Mouse (Mus musculus): ENCODE data around the gene Cntn3. TPM values are rescaled to one million over a fixed set of nuclear protein-coding genes. Genes with fewer than 3 reads are reported as not detected.
A peak's percentile ranks its signal among the peaks of the same experiment; 100 is the strongest.
"Not testable (repeated sequence)": the region's sequence is repeated elsewhere in the genome, so short reads cannot be mapped to it uniquely, and the experiment has no call there.

Cntn3 gene
- 2.8 and 4.0 TPM in 2 replicates for polyA plus RNA-seq (2015; fragmentation: Nextera tagmentation; extraction: Ambion mirVana)

DNA sequence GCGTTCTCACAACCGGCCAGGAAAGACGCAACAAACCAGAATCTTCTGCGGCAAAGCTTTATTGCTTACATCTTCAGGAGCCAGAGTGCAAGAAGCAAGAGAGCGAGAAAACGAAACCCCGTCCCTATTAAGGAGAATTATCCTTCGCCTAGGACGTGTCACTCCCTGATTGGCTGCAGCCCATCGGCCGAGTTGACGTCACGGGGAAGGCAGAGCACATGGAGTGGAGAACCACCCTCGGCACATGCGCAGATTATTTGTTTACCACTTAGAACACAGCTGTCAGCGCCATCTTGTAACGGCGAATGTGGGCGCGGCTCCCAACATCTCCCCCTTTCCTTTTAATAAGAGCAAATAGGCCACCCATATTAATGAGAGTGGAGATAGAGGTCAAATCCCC lies at the start of gene Cntn3:
TSS of gene Cntn3 (minus strand) at position 101 of the 400 bp plus-strand sequence.
- H3K4me1 ChIP-seq (replicated peaks); ATAC-seq (ENCODE audit: low FRiP score, low read depth); H3K4me2 ChIP-seq; H3K9ac ChIP-seq; H3K9me3 ChIP-seq; H3K27me3 ChIP-seq; H3K4me3 ChIP-seq; H3K36me3 ChIP-seq; H3K27ac ChIP-seq (replicated peaks): not testable (repeated sequence)
- 98% methylated on average over 5 of the region's 20 CpGs for WGBS

DNA sequence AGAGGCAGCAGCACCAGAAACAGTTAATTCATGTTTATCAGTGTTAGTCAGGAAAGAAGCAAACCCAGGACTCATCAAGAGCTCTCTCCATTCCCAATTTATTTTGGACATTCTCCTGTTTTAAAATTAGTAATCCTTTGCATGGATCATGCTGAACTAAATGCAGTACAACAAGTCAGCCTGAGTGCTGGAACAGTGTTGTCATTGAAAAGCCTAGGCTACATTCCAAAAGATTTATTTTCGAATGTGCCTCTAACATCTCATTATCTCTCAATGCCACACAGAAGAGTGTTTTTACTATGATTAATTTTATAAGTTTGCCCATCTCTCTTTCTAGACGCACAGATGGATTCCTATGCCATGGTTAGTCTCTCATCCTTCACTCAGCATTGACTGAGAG lies 27.9 kb upstream of the Cntn3 start:
- no peak for ATAC-seq (ENCODE audit: low FRiP score, low read depth)
- Histone ChIP-seq H3K4me2 (no peak overlapping the region), H3K9me3 (no peaks in the 10 kb centered on the region), H3K36me3 (no peaks in the 10 kb centered on the region), H3K9ac (no peak overlapping the region), H3K4me3 (no peak overlapping the region), H3K4me1 (replicated peaks) (no peaks in the 10 kb centered on the region), H3K27ac (replicated peaks) (no peak overlapping the region), H3K27me3 (no peaks in the 10 kb centered on the region)
- 71% methylated on average over 2 of the region's 2 CpGs for WGBS

DNA sequence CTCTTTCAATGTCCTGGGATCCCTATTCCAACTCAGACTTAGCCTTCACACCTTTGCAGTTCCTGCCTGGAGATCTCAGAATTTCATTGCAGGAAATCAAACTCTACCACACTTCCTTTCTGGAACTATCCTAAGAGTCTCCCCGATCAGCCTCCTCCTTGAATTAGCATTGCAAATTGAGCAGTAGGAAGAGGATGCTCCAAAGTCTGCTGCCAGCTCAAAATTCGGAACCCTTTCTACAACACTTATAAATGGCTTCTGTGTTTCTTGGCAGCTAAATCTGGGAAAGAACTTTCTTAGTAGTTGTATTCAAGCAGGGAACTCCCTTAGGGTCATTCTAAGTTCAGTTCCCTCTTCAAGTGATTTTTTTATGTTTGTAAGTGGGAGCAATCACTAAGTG lies 24.9 kb upstream of the Cntn3 start:
- no peaks in the 10 kb centered on the region for H3K4me1 ChIP-seq (replicated peaks)
- H3K4me3 ChIP-seq: no peak overlapping the region
- no peaks in the 10 kb centered on the region for H3K9me3 ChIP-seq
- ATAC-seq (ENCODE audit: low FRiP score, low read depth): no peak
- H3K27me3 ChIP-seq: no peaks in the 10 kb centered on the region
- no peak overlapping the region for H3K9ac ChIP-seq
- 59% methylated on average over 2 of the region's 2 CpGs for WGBS
- H3K4me2 ChIP-seq: no peak overlapping the region
- no peaks in the 10 kb centered on the region for H3K36me3 ChIP-seq
- H3K27ac ChIP-seq (replicated peaks): no peak overlapping the region

DNA sequence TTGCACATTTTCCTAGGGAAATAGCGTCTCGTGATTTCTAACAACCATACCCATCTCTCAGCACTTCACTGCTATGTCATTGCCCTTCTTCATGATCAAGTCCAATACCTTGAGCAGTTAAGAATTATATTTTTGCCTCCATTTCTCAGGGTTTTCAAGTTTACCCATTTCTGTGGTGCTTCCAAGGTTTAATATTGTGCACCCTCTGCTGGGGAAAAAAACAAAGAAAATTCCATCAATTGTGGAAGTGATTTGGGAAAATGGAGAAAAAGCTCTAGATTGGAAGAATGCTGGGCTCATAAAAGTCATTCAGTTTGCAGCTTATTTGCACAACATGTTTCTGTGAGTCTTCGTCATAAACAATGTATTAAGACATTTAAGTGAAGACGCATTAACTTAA lies 17.2 kb upstream of the Cntn3 start:
- H3K4me3 ChIP-seq: no peak overlapping the region
- no peaks in the 10 kb centered on the region for H3K36me3 ChIP-seq
- 96% methylated on average over 4 of the region's 4 CpGs for WGBS
- no peak overlapping the region for H3K9ac ChIP-seq
- no peak overlapping the region for H3K27ac ChIP-seq (replicated peaks)
- no peaks in the 10 kb centered on the region for H3K9me3 ChIP-seq
- H3K27me3 ChIP-seq: no peaks in the 10 kb centered on the region
- H3K4me2 ChIP-seq: no peak overlapping the region
- ATAC-seq (ENCODE audit: low FRiP score, low read depth): no peak
- no peaks in the 10 kb centered on the region for H3K4me1 ChIP-seq (replicated peaks)

- Histone ChIP-seq H3K27me3 (no peaks in the 10 kb centered on the region), H3K36me3 (no peaks in the 10 kb centered on the region), H3K4me1 (replicated peaks) (no peaks in the 10 kb centered on the region), H3K4me2 (no peak overlapping the region), H3K9me3 (no peaks in the 10 kb centered on the region), H3K4me3 (no peak overlapping the region), H3K9ac (no peak overlapping the region), H3K27ac (replicated peaks) (no peak overlapping the region)
- ATAC-seq (ENCODE audit: low FRiP score, low read depth): no peak
- 71% methylated on average over 4 of the region's 4 CpGs for WGBS
These were observed 16.4 kb upstream of the Cntn3 start for GRCm38 (mm10) chr6:102589311-102589710.

GRCm38 (mm10) chr6:102586056-102586455 lies 13.2 kb upstream of the Cntn3 start:
- no peak overlapping the region for H3K27ac ChIP-seq (replicated peaks)
- ATAC-seq (ENCODE audit: low FRiP score, low read depth): no peak
- H3K27me3 ChIP-seq: no peaks in the 10 kb centered on the region
- H3K9me3 ChIP-seq: no peaks in the 10 kb centered on the region
- H3K4me3 ChIP-seq: no peak overlapping the region
- H3K9ac ChIP-seq: no peak overlapping the region
- no peaks in the 10 kb centered on the region for H3K4me1 ChIP-seq (replicated peaks)
- no peak overlapping the region for H3K4me2 ChIP-seq
- H3K36me3 ChIP-seq: no peaks in the 10 kb centered on the region

DNA sequence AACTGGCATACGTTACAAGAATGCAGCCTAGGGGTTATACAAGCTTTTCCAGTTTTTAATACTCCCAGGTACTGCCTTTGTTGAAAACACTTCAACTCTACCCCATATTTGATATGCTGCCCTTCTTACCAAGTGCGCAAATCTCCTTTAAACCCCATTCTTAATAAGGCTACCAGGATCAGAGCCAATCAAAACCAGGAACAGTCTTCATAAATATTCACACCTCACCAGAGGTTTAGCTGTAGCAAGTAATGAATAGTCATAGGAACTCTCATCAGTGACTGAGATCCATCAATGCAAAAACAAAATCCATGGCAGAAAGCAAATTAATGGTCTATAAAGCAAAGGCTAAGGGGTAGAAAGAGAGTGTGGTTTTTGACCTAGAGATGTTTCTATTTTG lies 10.7 kb upstream of the Cntn3 start:
- Histone ChIP-seq H3K27ac (replicated peaks) (no peak overlapping the region), H3K9me3 (no peaks in the 10 kb centered on the region), H3K4me3 (no peak overlapping the region), H3K9ac (no peak overlapping the region), H3K4me1 (replicated peaks) (no peaks in the 10 kb centered on the region), H3K27me3 (no peaks in the 10 kb centered on the region), H3K4me2 (no peak overlapping the region), H3K36me3 (no peaks in the 10 kb centered on the region)
- no peak for ATAC-seq (ENCODE audit: low FRiP score, low read depth)
- WGBS: 81% methylated on average over 2 of the region's 2 CpGs

GRCm38 (mm10) chr6:102567496-102567895 lies 5.4 kb downstream of the Cntn3 start:
- no peak overlapping the region for H3K27ac ChIP-seq (replicated peaks)
- no peak overlapping the region for H3K4me3 ChIP-seq
- 64% methylated on average over 1 of the region's 1 CpGs for WGBS
- no peaks in the 10 kb centered on the region for H3K9me3 ChIP-seq
- no peak overlapping the region for H3K4me2 ChIP-seq
- peaks cover 13% of the 10 kb centered on the region for H3K4me1 ChIP-seq (replicated peaks)
- ATAC-seq (ENCODE audit: low FRiP score, low read depth): no peak
- H3K9ac ChIP-seq: no peak overlapping the region
- H3K27me3 ChIP-seq: no peaks in the 10 kb centered on the region
- no peaks in the 10 kb centered on the region for H3K36me3 ChIP-seq

GRCm38 (mm10) chr6:102565228-102565627 lies 7.7 kb downstream of the Cntn3 start:
- H3K9ac ChIP-seq: no peak overlapping the region
- H3K27me3 ChIP-seq: no peaks in the 10 kb centered on the region
- no peak overlapping the region for H3K4me3 ChIP-seq
- ATAC-seq (ENCODE audit: low FRiP score, low read depth): no peak
- no peak overlapping the region for H3K27ac ChIP-seq (replicated peaks)
- WGBS: 86% methylated on average over 1 of the region's 1 CpGs
- no peaks in the 10 kb centered on the region for H3K9me3 ChIP-seq
- no peak overlapping the region for H3K4me2 ChIP-seq
- peaks cover 16% of the 10 kb centered on the region for H3K4me1 ChIP-seq (replicated peaks)
- no peaks in the 10 kb centered on the region for H3K36me3 ChIP-seq

DNA sequence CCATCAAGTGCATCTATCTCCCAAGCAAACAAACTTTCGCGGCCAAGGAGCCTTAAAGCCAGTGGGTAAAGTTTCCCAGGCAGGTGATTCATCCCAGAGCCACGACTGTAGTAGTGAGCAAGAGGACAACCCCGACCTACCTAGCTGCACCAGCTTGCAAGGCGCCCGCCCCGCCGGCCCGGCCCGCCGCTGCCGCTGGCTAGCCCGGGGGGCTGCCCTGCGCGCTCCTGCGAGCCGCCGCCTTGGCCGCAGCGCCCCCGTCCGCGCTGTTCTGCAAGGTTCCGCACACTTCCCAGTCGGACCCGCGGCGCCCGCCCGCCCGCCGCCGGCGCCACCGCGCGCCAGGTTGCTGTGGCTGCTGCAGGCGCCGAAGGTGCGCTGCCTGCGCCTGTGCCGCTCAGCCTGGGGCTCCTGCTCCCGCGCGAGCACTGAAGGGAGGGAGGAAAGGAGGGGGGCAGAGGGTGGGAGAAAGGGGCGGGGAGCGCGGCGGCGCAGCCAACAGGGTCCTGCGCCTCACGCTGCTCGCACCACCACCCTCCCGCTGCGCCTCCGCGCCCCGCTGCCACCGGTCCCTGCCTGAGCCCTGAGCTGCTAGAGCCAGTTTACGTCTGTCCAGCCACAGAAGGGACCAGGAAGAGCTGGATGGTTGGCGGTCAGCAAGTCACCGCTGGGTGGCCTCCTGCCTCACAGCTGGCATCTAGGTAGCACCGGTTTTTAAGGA lies 8.7 kb downstream of the Cntn3 start:
- Histone ChIP-seq H3K27ac (replicated peaks) (peak overlapping the region; percentile 67), H3K4me2 (peak overlapping the region; percentile 94), H3K9ac (peak overlapping the region; percentile 61), H3K27me3 (no peaks in the 10 kb centered on the region), H3K4me1 (replicated peaks) (peaks cover 16% of the 10 kb centered on the region), H3K9me3 (no peaks in the 10 kb centered on the region), H3K4me3 (peak overlapping the region; percentile 76), H3K36me3 (no peaks in the 10 kb centered on the region)
- WGBS: under 1% methylated on average over 50 of the region's 63 CpGs
- peak; percentile 97 for ATAC-seq (ENCODE audit: low FRiP score, low read depth)

DNA sequence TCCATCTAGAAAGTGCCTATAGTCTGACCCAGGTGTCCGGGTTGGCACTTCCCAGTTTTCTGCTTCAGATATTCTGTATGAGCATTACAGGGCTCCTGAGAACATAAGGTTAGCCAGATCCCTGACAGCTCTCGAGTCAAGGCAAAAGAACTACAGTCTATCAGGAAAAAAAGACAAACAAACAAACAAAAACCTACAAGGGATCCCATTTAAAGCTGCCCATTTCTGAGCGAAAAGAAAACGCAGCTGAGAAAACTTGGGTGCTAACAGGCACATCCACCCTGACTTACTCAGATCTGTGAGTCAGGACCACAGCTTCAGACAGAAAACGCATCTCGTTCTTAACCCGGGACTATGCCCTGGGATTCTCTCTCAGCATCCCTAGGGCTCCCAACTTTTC lies 9.5 kb downstream of the Cntn3 start:
- Histone ChIP-seq H3K9ac (peak overlapping the region; percentile 61), H3K9me3 (no peaks in the 10 kb centered on the region), H3K4me1 (replicated peaks) (peaks cover 16% of the 10 kb centered on the region), H3K4me3 (peak overlapping the region; percentile 76), H3K27me3 (no peaks in the 10 kb centered on the region), H3K27ac (replicated peaks) (peak overlapping the region; percentile 67; the same call in 1 of the 2 replicates), H3K36me3 (no peaks in the 10 kb centered on the region), H3K4me2 (peak overlapping the region; percentile 94)
- 5% methylated on average over 7 of the region's 7 CpGs for WGBS
- no peak for ATAC-seq (ENCODE audit: low FRiP score, low read depth)

DNA sequence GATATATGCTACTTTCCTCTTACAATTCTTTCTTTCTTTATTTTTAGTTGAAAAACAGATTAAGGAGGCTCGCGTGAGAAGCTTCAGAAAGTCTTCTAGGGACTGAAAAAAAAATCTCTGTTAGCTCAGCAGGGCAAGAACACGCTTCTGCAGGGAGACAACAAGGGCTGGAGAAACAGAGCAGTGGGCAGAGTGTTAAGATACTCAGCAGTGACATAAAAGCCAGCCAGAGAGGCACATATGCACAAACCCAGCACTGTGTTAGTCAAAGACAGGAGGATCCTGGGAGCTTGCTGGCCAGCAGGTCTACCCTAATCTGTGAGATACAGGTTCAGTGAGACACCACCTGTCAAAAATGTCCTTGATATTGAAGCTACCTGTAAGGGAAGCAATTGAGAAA lies 15.4 kb downstream of the Cntn3 start:
- no peak overlapping the region for H3K27ac ChIP-seq (replicated peaks)
- no peak for ATAC-seq (ENCODE audit: low FRiP score, low read depth)
- 0 out of 2 replicates have a peak, but pooled peaks cover 2% of the 10 kb centered on the region for H3K4me1 ChIP-seq (replicated peaks)
- no peaks in the 10 kb centered on the region for H3K36me3 ChIP-seq
- no peaks in the 10 kb centered on the region for H3K9me3 ChIP-seq
- no peak overlapping the region for H3K4me2 ChIP-seq
- no peak overlapping the region for H3K9ac ChIP-seq
- H3K27me3 ChIP-seq: no peaks in the 10 kb centered on the region
- no peak overlapping the region for H3K4me3 ChIP-seq
- 81% methylated on average over 3 of the region's 3 CpGs for WGBS

DNA sequence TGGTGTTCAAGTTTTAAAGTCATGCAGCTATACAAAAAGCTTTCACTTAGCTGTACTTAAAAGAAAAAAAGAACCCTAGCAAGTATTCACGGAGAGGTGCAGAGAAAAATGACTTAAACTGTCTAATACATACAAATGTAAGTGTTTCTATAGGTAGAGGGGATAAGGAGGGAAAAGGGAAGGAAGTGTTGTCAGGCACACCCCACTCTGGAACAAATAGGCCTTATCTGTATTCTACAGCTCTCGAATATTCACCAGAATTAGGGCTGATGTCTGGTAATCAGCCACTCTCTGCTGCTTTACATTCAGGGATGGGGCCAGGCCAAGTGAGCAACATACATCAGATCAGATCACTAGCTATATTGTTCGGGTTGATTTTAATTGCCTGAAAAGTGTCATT lies 16.4 kb downstream of the Cntn3 start:
- no peak overlapping the region for H3K4me3 ChIP-seq
- H3K36me3 ChIP-seq: no peaks in the 10 kb centered on the region
- H3K27ac ChIP-seq (replicated peaks): no peak overlapping the region
- no peak overlapping the region for H3K4me2 ChIP-seq
- no peak for ATAC-seq (ENCODE audit: low FRiP score, low read depth)
- H3K9me3 ChIP-seq: no peaks in the 10 kb centered on the region
- 73% methylated on average over 3 of the region's 3 CpGs for WGBS
- no peak overlapping the region for H3K9ac ChIP-seq
- no peaks in the 10 kb centered on the region for H3K27me3 ChIP-seq
- no peaks in the 10 kb centered on the region for H3K4me1 ChIP-seq (replicated peaks)

All from hindbrain, embryonic 15.5 days (tissue).